Mouse (Mus musculus) kidney, embryonic 16.5 days (tissue): ENCODE results near the gene Klk11. TPM values are rescaled to one million over a fixed set of nuclear protein-coding genes. Genes with fewer than 3 reads are reported as not detected.

ENCODE experiments used
- ATAC-seq: fragments of 200-750 bp; cut with Nextera tagmentation; 2 replicates; pipeline ENCODE4 v1.8.0; 2017; ENCODE audit warnings: moderate TSS enrichment; ENCODE audit not compliant: low FRiP score, low TSS enrichment
- H3K27ac ChIP-seq: fragments of 300-500 bp; sonication (generic); 2 replicates; pipeline ENCODE4 v1.5.1; 2014; ENCODE audit warnings: low read length
- H3K27me3 ChIP-seq: fragments of 300-500 bp; sonication (generic); 2 replicates; pipeline ENCODE4 v1.6.1; 2014; ENCODE audit warnings: low read length, control low read depth, mixed read lengths; ENCODE audit not compliant: insufficient read depth
- H3K36me3 ChIP-seq: fragments of 300-500 bp; sonication (generic); 2 replicates; pipeline ENCODE4 v1.6.1; 2014; ENCODE audit warnings: low read length, control low read depth, mixed read lengths; ENCODE audit not compliant: insufficient read depth
- H3K4me1 ChIP-seq: fragments of 300-500 bp; sonication (generic); 2 replicates; pipeline ENCODE4 v1.6.1; 2014; ENCODE audit warnings: low read length, control low read depth, mixed read lengths; ENCODE audit not compliant: insufficient read depth
- H3K4me2 ChIP-seq: fragments of 300-500 bp; sonication (generic); replicated peaks from 2 replicates; pipeline ENCODE4 v1.6.1; 2014; ENCODE audit warnings: low read depth, low read length
- H3K4me3 ChIP-seq: fragments of 300-500 bp; sonication (generic); 2 replicates; pipeline ENCODE4 v1.5.1; 2014; ENCODE audit warnings: mild to moderate bottlenecking, low read length
- H3K9ac ChIP-seq: fragments of 300-500 bp; sonication (generic); replicated peaks from 2 replicates; pipeline ENCODE4 v1.6.1; 2014; ENCODE audit warnings: low read length
- H3K9me3 ChIP-seq: fragments of 300-500 bp; sonication (generic); 2 replicates; pipeline ENCODE4 v1.6.1; 2016; ENCODE audit warnings: low read length, control low read depth
- WGBS: fragments of 180-500 bp; shearing (Covaris S2); extraction: QIAGEN DNeasy Blood & Tissue Kit; methylation state at CpG from one replicate; pipeline ENCODE4 v1.1.7; 2014; 5-methylcytosine and 5-hydroxymethylcytosine counted together
- polyA plus RNA-seq: library from polyadenylated mRNA; unstranded; fragments of >200 nt; fragmentation: Nextera tagmentation; extraction: Ambion mirVana; gene quantifications from 2 replicates; pipeline ENCODE4 v1.2.1, GENCODE M21; 2015

Gene Klk11
- polyA plus RNA-seq, 1 experiment from 2014 or later = not detected

DNA sequence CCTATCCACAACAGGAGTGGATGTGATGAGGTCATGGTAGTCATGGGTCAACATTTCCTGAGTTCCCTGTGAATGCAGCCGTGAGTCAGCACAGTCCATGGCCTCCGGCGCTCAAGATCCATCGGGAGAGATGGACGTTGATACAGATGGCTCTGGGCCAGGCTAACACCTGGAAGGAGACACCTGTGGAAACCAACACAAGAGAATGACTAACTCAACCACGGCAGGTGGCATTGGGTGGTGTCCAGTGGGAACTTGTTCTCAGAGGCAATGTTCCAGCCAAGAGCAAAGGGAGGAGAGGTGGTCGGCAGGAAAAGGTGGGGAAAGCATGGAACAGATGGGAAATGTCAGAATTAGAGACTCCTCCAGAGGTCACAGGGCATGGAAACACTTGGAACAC is 47.2 kb downstream of the Klk11 start:
- ATAC-seq = no peak
- Histone ChIP-seq H3K9ac (no peak overlapping the region), H3K27ac (no peak overlapping the region), H3K36me3 (no peaks in the 10 kb centered on the region), H3K4me1 (no peaks in the 10 kb centered on the region), H3K4me2 (no peak overlapping the region), H3K27me3 (no peaks in the 10 kb centered on the region), H3K4me3 (no peak overlapping the region), H3K9me3 (no peaks in the 10 kb centered on the region)
- 86% methylated on average over 7 of the region's 7 CpGs for WGBS

DNA sequence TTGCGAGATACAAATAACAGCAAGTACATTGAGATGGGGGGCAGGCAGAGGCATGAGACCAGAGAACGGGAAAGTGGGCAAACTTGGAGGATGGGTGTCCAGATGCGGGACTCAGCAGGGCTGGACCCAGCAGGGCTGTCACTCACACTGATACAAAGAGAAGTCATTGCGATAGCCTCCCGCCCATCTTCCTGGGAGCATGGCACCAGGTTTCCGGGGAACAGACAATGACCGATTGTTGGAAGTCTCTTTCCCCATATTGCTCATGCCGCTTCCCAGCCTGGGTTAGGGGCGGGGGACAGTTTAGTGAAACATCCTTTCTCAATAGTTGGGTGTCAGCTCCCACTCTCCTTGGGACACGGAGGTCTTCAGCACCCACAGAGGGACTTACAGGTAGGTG is 49.8 kb downstream of the Klk11 start, which contains the start of gene Klk6:
Gene Klk6, plus strand, starts transcription at position 301 of the 400 bp plus-strand sequence.
- Histone ChIP-seq H3K4me2 (no peak within 1 kb of the TSS), H3K9me3 (no peaks in the 10 kb centered on the region; the same call in 1 of the 2 replicates), H3K4me3 (no peak within 1 kb of the TSS), H3K27ac (no peak within 1 kb of the TSS), H3K27me3 (no peaks in the 10 kb centered on the region), H3K36me3 (no peaks in the 10 kb centered on the region), H3K4me1 (no peaks in the 10 kb centered on the region), H3K9ac (no peak within 1 kb of the TSS)
- WGBS = 86% methylated on average over 10 of the region's 10 CpGs
- no peak for ATAC-seq

DNA sequence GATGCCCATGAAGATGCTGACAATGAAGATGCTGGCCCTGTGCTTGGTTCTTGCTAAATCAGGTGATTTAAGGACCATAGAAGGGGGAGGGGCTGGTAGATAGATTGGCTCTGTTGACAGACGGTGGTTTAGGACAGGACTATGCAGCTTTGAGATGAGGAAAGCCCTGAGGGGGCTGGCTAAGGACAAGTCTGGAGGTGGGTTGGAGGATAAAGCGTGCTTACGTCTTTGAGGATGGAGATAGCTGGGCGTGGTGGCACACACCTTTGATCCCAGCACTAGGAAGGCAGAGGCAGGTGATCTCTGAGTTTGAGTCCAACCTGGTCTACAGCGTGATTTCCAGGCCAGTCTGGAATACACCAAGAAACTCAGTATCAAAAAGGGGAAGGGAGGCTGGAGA is 51.7 kb downstream of the Klk11 start:
- no peaks in the 10 kb centered on the region; the same call in 1 of the 2 replicates for H3K9me3 ChIP-seq
- H3K4me1 ChIP-seq = no peaks in the 10 kb centered on the region
- no peak for ATAC-seq
- H3K36me3 ChIP-seq = no peaks in the 10 kb centered on the region
- WGBS = 79% methylated on average over 5 of the region's 5 CpGs
- no peak overlapping the region for H3K4me3 ChIP-seq
- H3K27me3 ChIP-seq = no peaks in the 10 kb centered on the region
- H3K4me2 ChIP-seq = no peak overlapping the region
- no peak overlapping the region for H3K27ac ChIP-seq
- H3K9ac ChIP-seq = no peak overlapping the region

DNA sequence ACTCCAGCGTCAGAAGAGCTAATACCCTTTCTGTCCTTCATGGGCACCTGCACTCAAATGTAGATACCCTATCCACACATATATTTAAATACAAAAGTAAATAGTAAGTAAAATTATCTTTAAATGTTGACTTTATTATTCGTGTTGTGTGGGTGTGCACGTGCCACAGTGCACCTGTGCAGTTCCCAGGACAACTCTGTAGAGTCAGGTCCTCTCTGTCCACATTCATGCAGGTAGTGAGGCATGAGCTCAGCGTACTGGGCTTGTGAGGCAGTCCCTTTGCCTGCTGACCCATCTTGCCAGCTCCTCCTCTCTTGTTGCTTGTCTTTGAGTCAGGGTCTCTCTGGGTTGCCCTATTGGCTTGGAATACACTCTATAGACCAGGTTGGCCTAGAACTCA is 53.3 kb downstream of the Klk11 start:
- Histone ChIP-seq H3K27me3 (no peaks in the 10 kb centered on the region), H3K4me2 (no peak overlapping the region), H3K9me3 (no peaks in the 10 kb centered on the region; the same call in 1 of the 2 replicates), H3K36me3 (no peaks in the 10 kb centered on the region), H3K4me3 (no peak overlapping the region), H3K4me1 (no peaks in the 10 kb centered on the region), H3K9ac (no peak overlapping the region), H3K27ac (no peak overlapping the region)
- ATAC-seq = no peak
- WGBS = 85% methylated on average over 4 of the region's 4 CpGs

Other genes starting within 250 kb of the Klk11 start
- 0.49 and 0.81 TPM in 2 replicates for gene Cd33, start 230.2 kb upstream of the Klk11 start, polyA plus RNA-seq
- 3.7 and 3.8 TPM in 2 replicates for gene Zfp658, start 212.3 kb upstream of the Klk11 start, polyA plus RNA-seq
- 13.8 and 14.1 TPM in 2 replicates for gene Zfp719, start 195.0 kb upstream of the Klk11 start, polyA plus RNA-seq
- gene Zfp819, start 167.4 kb upstream of the Klk11 start, polyA plus RNA-seq = 0.06 and 0.24 TPM in 2 replicates
- gene Ceacam18, start 139.9 kb upstream of the Klk11 start, polyA plus RNA-seq = not detected in 2 replicates
- 0.64 and 1.3 TPM in 2 replicates for gene Siglece, start 114.4 kb upstream of the Klk11 start, polyA plus RNA-seq
- 15.7 and 19.7 TPM in 2 replicates for gene Ctu1, start 102.6 kb upstream of the Klk11 start, polyA plus RNA-seq
- gene Klk14, start 84.2 kb upstream of the Klk11 start, polyA plus RNA-seq = not detected in 2 replicates
- gene Klk13, start 62.0 kb upstream of the Klk11 start, polyA plus RNA-seq = 0.29 and 0.58 TPM in 2 replicates
- gene Klk12, start 5.7 kb upstream of the Klk11 start, polyA plus RNA-seq = not detected in 2 replicates
- 0.54 and 0.71 TPM in 2 replicates for gene Klk10, start 6.4 kb downstream of the Klk11 start, polyA plus RNA-seq
- 0.23 TPM in 1 of 2 replicates, not detected in the other for gene Klk9, start 17.3 kb downstream of the Klk11 start, polyA plus RNA-seq
- gene Klk8, start 23.0 kb downstream of the Klk11 start, polyA plus RNA-seq = 31.2 and 34.4 TPM in 2 replicates
- 0.07 and 0.12 TPM in 2 replicates for gene Klk7, start 36.7 kb downstream of the Klk11 start, polyA plus RNA-seq
- gene Klk6, start 49.9 kb downstream of the Klk11 start, polyA plus RNA-seq = 0.15 TPM in 1 of 2 replicates, not detected in the other
- not detected in 2 replicates for gene Klk5, start 67.4 kb downstream of the Klk11 start, polyA plus RNA-seq
- not detected in 2 replicates for gene Klk4, start 106.6 kb downstream of the Klk11 start, polyA plus RNA-seq
- gene Klk15, start 159.1 kb downstream of the Klk11 start, polyA plus RNA-seq = not detected in 2 replicates
- not detected in 2 replicates for gene Klk1b8, start 176.1 kb downstream of the Klk11 start, polyA plus RNA-seq
- not detected in 2 replicates for gene Klk1b1, start 192.1 kb downstream of the Klk11 start, polyA plus RNA-seq
- not detected in 2 replicates for gene Klk1b9, start 201.5 kb downstream of the Klk11 start, polyA plus RNA-seq
- not detected in 2 replicates for gene Klk1b11, start 221.3 kb downstream of the Klk11 start, polyA plus RNA-seq
- not detected in 2 replicates for gene Klk1b26, start 237.6 kb downstream of the Klk11 start, polyA plus RNA-seq